Mouse (Mus musculus): Measurements from ENCODE around the gene Focad.
"Not testable (repeated sequence)": the region's sequence is repeated elsewhere in the genome, so short reads cannot be mapped to it uniquely, and the experiment has no call there.

Gene Focad

GRCm38 (mm10) chr4:88302291-88302690 is 207.9 kb downstream of the Focad start:
- DNase-seq (ENCODE audit: low spot score in 2 of 2): peak in 1 of 2 experiments; percentile 20

- DNase-seq (ENCODE audit: low spot score in 2 of 2): no peak
These were observed 213.3 kb downstream of the Focad start for GRCm38 (mm10) chr4:88307691-88308090.

- no peak for DNase-seq (ENCODE audit: low spot score in 2 of 2)
These were observed 214.1 kb downstream of the Focad start for GRCm38 (mm10) chr4:88308342-88309116.

- DNase-seq (ENCODE audit: low spot score in 2 of 2): peak in 1 of 2 experiments; percentile 31
These were observed 215.2 kb downstream of the Focad start for GRCm38 (mm10) chr4:88309676-88310075.

GRCm38 (mm10) chr4:88314898-88315297 is 220.5 kb downstream of the Focad start:
- DNase-seq (ENCODE audit: low spot score in 2 of 2): no peak

GRCm38 (mm10) chr4:88320067-88320466 is 225.6 kb downstream of the Focad start:
- DNase-seq (ENCODE audit: low spot score in 2 of 2): no peak

- DNase-seq (ENCODE audit: low spot score in 2 of 2): no peak
These were observed 231.0 kb downstream of the Focad start for GRCm38 (mm10) chr4:88325392-88325791.

- DNase-seq (ENCODE audit: low spot score in 2 of 2): no peak
These were observed 240.1 kb downstream of the Focad start for GRCm38 (mm10) chr4:88334533-88334932.

GRCm38 (mm10) chr4:88336753-88337152 is 242.3 kb downstream of the Focad start:
- no peak for DNase-seq (ENCODE audit: low spot score in 2 of 2)

- no peak for DNase-seq (ENCODE audit: low spot score in 2 of 2)
These were observed 242.9 kb downstream of the Focad start for GRCm38 (mm10) chr4:88337365-88337764.

- DNase-seq (ENCODE audit: low spot score in 2 of 2): no peak
These were observed 243.7 kb downstream of the Focad start for GRCm38 (mm10) chr4:88338130-88338529.

GRCm38 (mm10) chr4:88344468-88344867 is 250.0 kb downstream of the Focad start:
- DNase-seq (ENCODE audit: low spot score in 2 of 2): peak in 1 of 2 experiments; percentile 7

- no peak for DNase-seq (ENCODE audit: low spot score in 2 of 2)
These were observed 250.6 kb downstream of the Focad start for GRCm38 (mm10) chr4:88345065-88345464.

- no peak for DNase-seq (ENCODE audit: low spot score in 2 of 2)
These were observed 251.5 kb downstream of the Focad start for GRCm38 (mm10) chr4:88345938-88346337.

GRCm38 (mm10) chr4:88350910-88351309 is 256.5 kb downstream of the Focad start:
- DNase-seq (ENCODE audit: low spot score in 2 of 2): peak; percentile 37 to 67

- DNase-seq (ENCODE audit: low spot score in 2 of 2): peak in 1 of 2 experiments; percentile 9
These were observed 262.2 kb downstream of the Focad start for GRCm38 (mm10) chr4:88356652-88357051.

GRCm38 (mm10) chr4:88357431-88357830 is 263.0 kb downstream of the Focad start:
- DNase-seq (ENCODE audit: low spot score in 2 of 2): no peak

GRCm38 (mm10) chr4:88369951-88370350 is 275.5 kb downstream of the Focad start:
- DNase-seq (ENCODE audit: low spot score in 2 of 2): no peak

- no peak for DNase-seq (ENCODE audit: low spot score in 2 of 2)
These were observed 276.4 kb downstream of the Focad start for GRCm38 (mm10) chr4:88370819-88371218.

GRCm38 (mm10) chr4:88372293-88373224 is 278.1 kb downstream of the Focad start:
- DNase-seq (ENCODE audit: low spot score in 2 of 2): no peak

- DNase-seq (ENCODE audit: low spot score in 2 of 2): no peak
These were observed 295.6 kb downstream of the Focad start for GRCm38 (mm10) chr4:88390036-88390435.

GRCm38 (mm10) chr4:88390596-88390995 is 296.2 kb downstream of the Focad start:
- not testable (repeated sequence) for DNase-seq (ENCODE audit: low spot score in 2 of 2)

Measured in cerebellum, postnatal 4 days (tissue).